Mouse (Mus musculus) neural tube, postnatal 0 days (tissue): Measurements from ENCODE around the gene Dcdc2b. TPM values are rescaled to one million over a fixed set of nuclear protein-coding genes. Genes with fewer than 3 reads are reported as not detected.

Experiments used
- polyA plus RNA-seq: library from polyadenylated mRNA; unstranded; fragments of >200 nt; fragmentation: Nextera tagmentation; extraction: Ambion mirVana; gene quantifications from 2 replicates; pipeline ENCODE4 v1.2.1, GENCODE M21; 2015

Dcdc2b gene
- polyA plus RNA-seq: 2.8 and 4.1 TPM in 2 replicates

GRCm38 (mm10) chr4:129614093-129614492, at the start of gene Dcdc2b:
TSS of gene Dcdc2b (minus strand) at chr4:129614257.

GRCm38 (mm10) chr4:129640638-129641467, 26.8 kb upstream of the Dcdc2b start, which contains the start of gene Txlna:
TSS of gene Txlna (minus strand) at chr4:129641065.

DNA sequence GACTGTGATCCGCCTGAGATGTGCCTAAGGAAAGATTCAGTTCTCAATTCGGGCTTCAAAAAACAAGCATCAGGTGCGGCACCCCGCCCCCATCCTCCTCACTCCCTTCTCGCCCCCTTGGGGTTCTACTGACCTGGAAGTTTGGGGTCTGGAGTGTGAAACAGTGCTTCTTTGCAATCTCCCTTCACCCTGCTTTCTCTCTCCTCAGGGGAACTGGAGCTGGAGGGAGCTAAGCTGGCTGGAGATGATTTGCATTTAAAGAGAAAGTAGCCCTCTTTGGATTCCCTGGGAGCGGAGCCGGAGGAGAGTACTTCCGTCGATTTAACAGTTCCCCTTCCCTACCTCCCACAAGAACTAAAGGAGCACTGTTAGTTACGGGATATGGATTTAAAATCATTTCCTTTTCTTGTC, 9.6 kb upstream of the Dcdc2b start, which contains the start of gene Ccdc28b:
Ccdc28b (minus strand) TSS at position 267 of the 411 bp plus-strand sequence.

GRCm38 (mm10) chr4:129618786-129619691, 5.0 kb upstream of the Dcdc2b start, which contains the start of gene Iqcc:
TSS of gene Iqcc (minus strand) at chr4:129619099.

GRCm38 (mm10) chr4:129600233-129601158, 13.6 kb downstream of the Dcdc2b start, which contains the start of the genes Eif3i and Tmem234:
TSS of gene Eif3i (minus strand) at chr4:129600648.
TSS of gene Tmem234 (plus strand) at chr4:129600668.

GRCm38 (mm10) chr4:129578466-129578865, 35.6 kb downstream of the Dcdc2b start, which contains the start of gene Fam167b:
TSS of gene Fam167b (minus strand) at chr4:129578549.

GRCm38 (mm10) chr4:129573430-129573829, 40.6 kb downstream of the Dcdc2b start, which contains the start of gene Lck:
TSS of gene Lck (minus strand) at chr4:129573641.

Other genes starting within 250 kb of the Dcdc2b start
- 14.9 and 16.7 TPM in 2 replicates for gene Zbtb8a, start 236.1 kb downstream of the Dcdc2b start, polyA plus RNA-seq
- 11.3 and 12.0 TPM in 2 replicates for gene Zbtb8b, start 173.4 kb downstream of the Dcdc2b start, polyA plus RNA-seq
- 24.4 and 26.3 TPM in 2 replicates for gene Bsdc1, start 152.7 kb downstream of the Dcdc2b start, polyA plus RNA-seq
- 0.60 and 0.62 TPM in 2 replicates for gene Tssk3, start 123.2 kb downstream of the Dcdc2b start, polyA plus RNA-seq
- gene Fam229a, start 123.1 kb downstream of the Dcdc2b start, polyA plus RNA-seq: 3.1 and 4.1 TPM in 2 replicates
- gene Marcksl1, start 100.7 kb downstream of the Dcdc2b start, polyA plus RNA-seq: 1,475 and 1,521 TPM in 2 replicates
- gene Hdac1, start 71.5 kb downstream of the Dcdc2b start, polyA plus RNA-seq: 67.7 and 69.6 TPM in 2 replicates
- 10.8 and 13.8 TPM in 2 replicates for gene Lck, start 40.6 kb downstream of the Dcdc2b start, polyA plus RNA-seq
- gene Fam167b, start 35.7 kb downstream of the Dcdc2b start, polyA plus RNA-seq: 0.25 and 0.43 TPM in 2 replicates
- gene Eif3i, start 13.6 kb downstream of the Dcdc2b start, polyA plus RNA-seq: 239 and 245 TPM in 2 replicates
- gene Tmem234, start 13.6 kb downstream of the Dcdc2b start, polyA plus RNA-seq: 219 and 222 TPM in 2 replicates
- gene Iqcc, start 4.8 kb upstream of the Dcdc2b start, polyA plus RNA-seq: 29.2 and 30.6 TPM in 2 replicates
- 160 and 180 TPM in 2 replicates for gene Ccdc28b, start 9.7 kb upstream of the Dcdc2b start, polyA plus RNA-seq
- gene Txlna, start 26.8 kb upstream of the Dcdc2b start, polyA plus RNA-seq: 25.9 and 26.3 TPM in 2 replicates
- gene Kpna6, start 58.5 kb upstream of the Dcdc2b start, polyA plus RNA-seq: 11.7 and 13.0 TPM in 2 replicates
- 8.6 and 10.2 TPM in 2 replicates for gene Tmem39b, start 82.6 kb upstream of the Dcdc2b start, polyA plus RNA-seq
- 73.4 and 78.6 TPM in 2 replicates for gene Khdrbs1, start 128.0 kb upstream of the Dcdc2b start, polyA plus RNA-seq
- gene Ptp4a2, start 197.0 kb upstream of the Dcdc2b start, polyA plus RNA-seq: 217 and 265 TPM in 2 replicates